Comparison of ENCODE assay signal across 18 mouse cellular contexts in genomic region chr9:102086053-102086706, GRCm38 (mm10).
DNase-seq lines count a peak whose midpoint lies in the region; ATAC-seq and TF ChIP-seq lines count a peak whose summit lies in the region.
"Had no signal": no experiment of that assay in that cellular context is flagged by ENCODE, and none has a peak within 500 bp of the region (broad histone marks: within the 10 kb centered on the region; RNA-seq: fewer than 3 reads in every experiment).

No protein-coding gene starts in this region.

- no peak for TF ChIP-seq CTCF in midbrain, postnatal 0 days (IDR thresholded peaks at IDR 0.05)

- WGBS in midbrain, postnatal 0 days, result 91% methylated on average over 24 of the region's 24 CpGs

- H3K4me2 ChIP-seq in midbrain, postnatal 0 days (ENCODE audit: low read depth, low read length, poor library complexity, severe bottlenecking), result no peak overlapping the region
- H3K4me2 ChIP-seq: embryonic facial prominence, embryonic 12.5 days; forebrain, embryonic 13.5 days; midbrain, embryonic 15.5 days had no signal

- H3K9me3 ChIP-seq in midbrain, postnatal 0 days (ENCODE audit: low read length), result no peaks in the 10 kb centered on the region
- H3K9me3 ChIP-seq: embryonic facial prominence, embryonic 12.5 days; forebrain, embryonic 13.5 days; midbrain, embryonic 15.5 days had no signal

- no peak for ATAC-seq in midbrain, postnatal 0 days (ENCODE audit: low FRiP score)
- ATAC-seq in cerebellum, adult (ENCODE audit: insufficient number of reproducible peaks, low FRiP score, low TSS enrichment), result no peak
- ATAC-seq: activated CD4-positive, CD25-positive, alpha-beta regulatory T cell, adult 4 months; forebrain, embryonic 13.5 days; intestine, postnatal 0 days; midbrain, embryonic 15.5 days had no signal

- no peak overlapping the region for H3K9ac ChIP-seq in midbrain, postnatal 0 days (replicated peaks; ENCODE audit: low read length, poor library complexity, severe bottlenecking)
- H3K9ac ChIP-seq: embryonic facial prominence, embryonic 12.5 days; forebrain, embryonic 13.5 days; liver, embryonic 14.5 days; midbrain, embryonic 15.5 days had no signal

- no peak overlapping the region for H3K4me3 ChIP-seq in midbrain, postnatal 0 days (ENCODE audit: low read depth, low read length)
- H3K4me3 ChIP-seq: embryonic facial prominence, embryonic 12.5 days; forebrain, embryonic 13.5 days; midbrain, embryonic 15.5 days had no signal

- H3K27me3 ChIP-seq in midbrain, postnatal 0 days (ENCODE audit: insufficient read depth, low read length), result no peaks in the 10 kb centered on the region
- H3K27me3 ChIP-seq: embryonic facial prominence, embryonic 12.5 days; midbrain, embryonic 15.5 days had no signal

- DNase-seq in heart, adult 11 months, result peak; percentile 83
- DNase-seq in heart, postnatal 4 days, result no peak
- peak; percentile 61 for DNase-seq in brain, adult 2 months (ENCODE audit: low read depth, low spot score)
- DNase-seq in kidney, adult 18-20 months, result peak; percentile 9
- peak; percentile 24 to 29 for DNase-seq in kidney, postnatal 36 days
- no peak for DNase-seq in midbrain, postnatal 0 days (ENCODE audit: low spot score)
- no peak for DNase-seq in cerebellum, adult 11 months
- DNase-seq: cerebellum, adult 8-10 months; heart, postnatal 14 days; lung, postnatal 36 days; spleen, adult 18-20 months had no signal

- peaks cover 4% of the 10 kb centered on the region; the same call in 1 of the 2 replicates for H3K4me1 ChIP-seq in midbrain, postnatal 0 days (ENCODE audit: insufficient read depth, low read length)
- H3K4me1 ChIP-seq: embryonic facial prominence, embryonic 12.5 days had no signal

- H3K27ac ChIP-seq in midbrain, postnatal 0 days (ENCODE audit: low read depth, low read length), result no peak overlapping the region
- H3K27ac ChIP-seq: embryonic facial prominence, embryonic 12.5 days; forebrain, embryonic 13.5 days; liver, embryonic 14.5 days; midbrain, embryonic 15.5 days had no signal

- H3K36me3 ChIP-seq in midbrain, postnatal 0 days (ENCODE audit: insufficient read depth, low read length), result no peaks in the 10 kb centered on the region
- H3K36me3 ChIP-seq: embryonic facial prominence, embryonic 12.5 days; midbrain, embryonic 15.5 days had no signal

Comparison
In these comparisons a context has a peak if more than half of its experiments do, and no peak if none do; other contexts are left out.
1. DNase-seq: peak in heart, adult 11 months (single experiment), brain, adult 2 months (single experiment), kidney, adult 18-20 months (single experiment) and kidney, postnatal 36 days (2 of 2); none in heart, postnatal 4 days (single experiment), midbrain, postnatal 0 days (single experiment) and cerebellum, adult 11 months (single experiment).